ENCODE assay signal across 14 mouse cellular contexts in genomic region chr8:26886783-26887486, GRCm38 (mm10).
DNase-seq lines count a peak whose midpoint lies in the region; ATAC-seq and TF ChIP-seq lines count a peak whose summit lies in the region.
"Had no signal": no experiment of that assay in that cellular context is flagged by ENCODE, and none has a peak within 500 bp of the region (broad histone marks: within the 10 kb centered on the region; RNA-seq: fewer than 3 reads in every experiment).

No protein-coding gene starts in this region.

- TF ChIP-seq CTCF in lung, adult 2 months (IDR thresholded peaks at IDR 0.05; ENCODE audit: insufficient read depth, low read length): no peak
- no peak for TF ChIP-seq CTCF in stomach, postnatal 0 days (IDR thresholded peaks at IDR 0.05; ENCODE audit: low read depth)

- no peak for TF ChIP-seq POLR2A in lung, adult 2 months (IDR thresholded peaks at IDR 0.05; ENCODE audit: borderline replicate concordance, extremely low read depth, low read depth, low read length)

- ATAC-seq in heart, embryonic 13.5 days (ENCODE audit: extremely low read depth, insufficient number of reproducible peaks, low FRiP score, low TSS enrichment): no peak; the same call in 1 of the 2 replicates
- ATAC-seq in stomach, postnatal 0 days (ENCODE audit: low FRiP score, low TSS enrichment): peak; percentile 81
- ATAC-seq in megakaryocyte, adult 5-6 weeks (ENCODE audit: poor library complexity, severe bottlenecking): no peak

- no peaks in the 10 kb centered on the region for H3K27me3 ChIP-seq in heart, embryonic 13.5 days (replicated peaks)
- H3K27me3 ChIP-seq in stomach, postnatal 0 days (ENCODE audit: control insufficient read depth, insufficient read depth, low read length): no peaks in the 10 kb centered on the region
- H3K27me3 ChIP-seq: midbrain, embryonic 12.5 days had no signal

- no peak for TF ChIP-seq EP300 in stomach, postnatal 0 days (optimal IDR thresholded peaks at IDR 0.05)

- no peaks in the 10 kb centered on the region for H3K9me3 ChIP-seq in heart, embryonic 13.5 days
- no peaks in the 10 kb centered on the region for H3K9me3 ChIP-seq in stomach, postnatal 0 days (ENCODE audit: control insufficient read depth, low read length)
- H3K9me3 ChIP-seq: embryonic facial prominence, embryonic 13.5 days; hindbrain, embryonic 12.5 days; limb, embryonic 13.5 days; midbrain, embryonic 12.5 days had no signal

- no peak overlapping the region for H3K4me3 ChIP-seq in heart, embryonic 13.5 days
- no peak overlapping the region for H3K4me3 ChIP-seq in lung, adult 2 months (replicated peaks; ENCODE audit: extremely low read depth, low read depth, low read length)
- H3K4me3 ChIP-seq in stomach, postnatal 0 days (ENCODE audit: low read depth, low read length): no peak overlapping the region
- H3K4me3 ChIP-seq: embryonic facial prominence, embryonic 13.5 days; hindbrain, embryonic 12.5 days; limb, embryonic 13.5 days; midbrain, embryonic 12.5 days had no signal

- no peaks in the 10 kb centered on the region for H3K36me3 ChIP-seq in heart, embryonic 13.5 days
- no peaks in the 10 kb centered on the region for H3K36me3 ChIP-seq in stomach, postnatal 0 days (ENCODE audit: control insufficient read depth, insufficient read depth, low read length)
- H3K36me3 ChIP-seq: embryonic facial prominence, embryonic 13.5 days; hindbrain, embryonic 12.5 days; limb, embryonic 13.5 days; midbrain, embryonic 12.5 days had no signal

- no peak overlapping the region; the same call in 1 of the 2 replicates for H3K9ac ChIP-seq in heart, embryonic 13.5 days
- H3K9ac ChIP-seq in stomach, postnatal 0 days (ENCODE audit: low read length): no peak overlapping the region
- H3K9ac ChIP-seq: embryonic facial prominence, embryonic 13.5 days; hindbrain, embryonic 12.5 days; limb, embryonic 13.5 days; midbrain, embryonic 12.5 days had no signal

- peak overlapping the region; percentile 66 for H3K27ac ChIP-seq in heart, embryonic 13.5 days (replicated peaks)
- H3K27ac ChIP-seq in stomach, postnatal 0 days (replicated peaks): peak overlapping the region; percentile 56
- H3K27ac ChIP-seq: embryonic facial prominence, embryonic 13.5 days; hindbrain, embryonic 12.5 days; limb, embryonic 13.5 days; midbrain, embryonic 12.5 days had no signal

- WGBS in heart, embryonic 13.5 days: 53% methylated on average over 13 of the region's 13 CpGs
- WGBS in lung, adult 2 months: 67% methylated on average over 13 of the region's 13 CpGs
- 64% methylated on average over 13 of the region's 13 CpGs for whole genome bisulfite sequencing in stomach, postnatal 0 days

- peaks cover 65% of the 10 kb centered on the region for H3K4me1 ChIP-seq in heart, embryonic 13.5 days
- 0 out of 2 replicates have a peak, but pooled peaks cover 3% of the 10 kb centered on the region for H3K4me1 ChIP-seq in lung, adult 2 months (ENCODE audit: control insufficient read depth, insufficient read depth, low read length)
- no peaks in the 10 kb centered on the region for H3K4me1 ChIP-seq in stomach, postnatal 0 days (replicated peaks; ENCODE audit: control insufficient read depth, insufficient read depth)

- intact Hi-C loops in gastrocnemius, postnatal 14 days (cut with DNase I; ENCODE audit: low total_unique reads): no loop called here

- no peak overlapping the region for H3K4me2 ChIP-seq in heart, embryonic 13.5 days
- no peak overlapping the region for H3K4me2 ChIP-seq in stomach, postnatal 0 days (replicated peaks; ENCODE audit: low read depth)
- H3K4me2 ChIP-seq: embryonic facial prominence, embryonic 13.5 days; hindbrain, embryonic 12.5 days; limb, embryonic 13.5 days; midbrain, embryonic 12.5 days had no signal

- DNase-seq in lung, adult 18-20 months: peak; percentile 53 to 71
- DNase-seq in lung, postnatal 14 days: no peak
- peak; percentile 19 for DNase-seq in lung, adult 2 months
- peak; percentile 58 for DNase-seq in stomach, postnatal 0 days (ENCODE audit: low spot score)
- no peak for DNase-seq in gastrocnemius, postnatal 14 days
- no peak for DNase-seq in layer of hippocampus, postnatal 25 days (ENCODE audit: extremely low spot score in 1 of 2, low spot score in 1 of 2)
- DNase-seq: adrenal gland, adult 8-10 months; cerebellum, adult 11-12 months had no signal

Comparison
In these comparisons a context has a peak if more than half of its experiments do, and no peak if none do; other contexts are left out.
1. DNase-seq: peak in lung, adult 18-20 months (2 of 2), lung, adult 2 months (single experiment) and stomach, postnatal 0 days (single experiment); none in lung, postnatal 14 days (single experiment), gastrocnemius, postnatal 14 days (single experiment) and layer of hippocampus, postnatal 25 days (0 of 2).